16 mouse cellular contexts compared by ENCODE assay signal in the genomic region with DNA sequence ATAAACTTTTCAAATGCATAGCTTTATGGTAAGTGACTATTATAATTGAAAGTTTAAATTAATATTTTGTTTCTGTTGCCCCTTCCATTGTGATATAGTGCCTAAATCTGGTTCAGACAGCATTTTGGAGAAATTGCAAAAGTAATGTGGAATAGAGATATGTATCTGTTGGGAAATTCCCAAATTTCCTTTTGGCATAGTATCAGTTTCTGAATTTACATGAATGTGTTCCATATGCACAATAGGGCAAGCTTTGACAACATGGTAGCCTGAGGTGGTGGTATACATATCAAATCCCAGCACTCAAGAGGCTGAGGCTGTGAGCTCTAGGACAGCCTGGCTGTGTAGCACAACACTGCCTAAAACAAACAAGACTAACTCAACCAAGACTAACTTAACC.
"Had no signal": no experiment of that assay in that cellular context is flagged by ENCODE, and none has a peak within 500 bp of the region (broad histone marks: within the 10 kb centered on the region; RNA-seq: fewer than 3 reads in every experiment).

No protein-coding gene starts in this region.

- H3K9ac ChIP-seq: neural tube, embryonic 12.5 days; neural tube, embryonic 13.5 days; neural tube, embryonic 15.5 days; stomach, embryonic 15.5 days had no signal

- H3K4me2 ChIP-seq: neural tube, embryonic 12.5 days; neural tube, embryonic 13.5 days; neural tube, embryonic 15.5 days; stomach, embryonic 15.5 days had no signal

- DNase-seq: retina, postnatal 1 day; right cerebral cortex, adult 18-20 months; right cerebral cortex, postnatal 14 days; right cerebral cortex, postnatal 25 days; right cerebral cortex, postnatal 4 days; spleen, adult 18-20 months; thymus, adult 18-20 months; thymus, adult 2 months; thymus, postnatal 25 days; thymus, postnatal 36 days; thymus, postnatal 4 days had no signal

- H3K4me1 ChIP-seq: neural tube, embryonic 12.5 days; neural tube, embryonic 13.5 days; neural tube, embryonic 15.5 days; stomach, embryonic 15.5 days had no signal

- H3K27me3 ChIP-seq: neural tube, embryonic 12.5 days; neural tube, embryonic 13.5 days; neural tube, embryonic 15.5 days; stomach, embryonic 15.5 days had no signal

- H3K36me3 ChIP-seq: neural tube, embryonic 12.5 days; neural tube, embryonic 13.5 days; neural tube, embryonic 15.5 days; stomach, embryonic 15.5 days had no signal

- H3K9me3 ChIP-seq: neural tube, embryonic 15.5 days; stomach, embryonic 15.5 days had no signal

- H3K27ac ChIP-seq: neural tube, embryonic 12.5 days; neural tube, embryonic 13.5 days; neural tube, embryonic 15.5 days; stomach, embryonic 15.5 days; stomach, postnatal 0 days had no signal

- H3K4me3 ChIP-seq: neural tube, embryonic 12.5 days; neural tube, embryonic 13.5 days; neural tube, embryonic 15.5 days; stomach, embryonic 15.5 days had no signal
